Mouse (Mus musculus): Measurements from ENCODE around the gene Kat6b. TPM values are rescaled to one million over a fixed set of nuclear protein-coding genes. Genes with fewer than 3 reads are reported as not detected.

Gene Kat6b
- total RNA-seq, 1 experiment from 2014 or later: 57.7 TPM

DNA sequence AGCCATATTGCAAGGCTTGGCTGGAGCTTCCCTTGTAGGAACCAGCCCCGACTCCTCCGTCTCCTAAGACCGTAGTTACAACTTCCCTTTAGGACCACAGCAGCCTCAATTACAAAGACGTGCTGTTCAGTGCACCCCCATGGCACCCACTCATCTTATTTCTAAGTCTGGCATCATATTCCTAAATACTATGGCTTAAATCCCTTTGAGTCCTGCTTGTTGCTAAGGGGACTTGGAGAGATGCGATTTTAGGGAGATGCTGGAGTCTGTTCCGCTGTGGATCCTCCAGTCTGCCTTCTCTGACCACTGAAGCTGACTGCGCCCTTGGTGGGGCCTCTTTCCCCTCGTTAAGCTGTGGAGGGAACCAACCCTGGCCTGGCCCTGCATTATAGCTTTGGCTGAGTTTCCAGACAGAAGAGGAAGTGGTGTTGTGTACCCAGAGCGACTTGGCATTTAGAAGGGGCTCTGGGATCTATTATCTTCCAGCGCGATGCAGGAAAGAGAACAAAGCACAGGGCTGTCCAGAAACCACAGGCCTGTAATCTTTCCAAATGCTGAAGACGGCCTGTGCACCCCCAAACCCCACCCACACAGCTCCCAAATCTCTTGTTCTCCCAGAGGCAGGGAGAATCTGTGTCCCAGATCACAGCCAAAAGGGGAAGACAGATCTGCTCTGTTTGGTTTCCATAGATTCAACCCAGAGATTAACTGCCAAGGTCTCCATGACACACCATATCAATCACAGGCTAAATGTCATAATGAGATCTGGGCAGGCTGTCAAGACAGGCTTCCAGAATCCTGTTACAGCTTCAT lies 225.7 kb downstream of the Kat6b start:
- DNase-seq: no peak

DNA sequence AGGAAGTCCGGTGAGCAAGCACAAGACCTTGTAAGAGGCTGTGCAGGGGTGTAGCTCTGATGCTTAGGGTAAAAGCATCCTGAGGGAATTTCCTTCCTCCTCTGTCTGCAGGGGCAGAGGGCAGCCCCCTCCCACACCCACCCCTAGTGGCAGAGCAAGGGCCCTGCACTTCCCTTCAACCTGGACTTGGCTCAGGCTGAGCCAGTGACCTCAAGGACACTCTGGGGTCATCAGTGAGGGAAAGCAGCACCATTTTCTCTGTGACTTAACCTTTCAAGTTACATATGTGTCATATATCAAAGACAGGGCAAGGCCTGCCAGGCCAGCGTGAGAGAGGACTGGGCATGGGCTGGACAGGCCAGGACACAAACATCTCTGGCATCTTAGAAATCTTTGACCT lies 228.3 kb downstream of the Kat6b start:
- DNase-seq: peak; percentile 38

- DNase-seq: no peak
Measured at GRCm38 (mm10) chr14:21711231-21711630, 230.0 kb downstream of the Kat6b start.

DNA sequence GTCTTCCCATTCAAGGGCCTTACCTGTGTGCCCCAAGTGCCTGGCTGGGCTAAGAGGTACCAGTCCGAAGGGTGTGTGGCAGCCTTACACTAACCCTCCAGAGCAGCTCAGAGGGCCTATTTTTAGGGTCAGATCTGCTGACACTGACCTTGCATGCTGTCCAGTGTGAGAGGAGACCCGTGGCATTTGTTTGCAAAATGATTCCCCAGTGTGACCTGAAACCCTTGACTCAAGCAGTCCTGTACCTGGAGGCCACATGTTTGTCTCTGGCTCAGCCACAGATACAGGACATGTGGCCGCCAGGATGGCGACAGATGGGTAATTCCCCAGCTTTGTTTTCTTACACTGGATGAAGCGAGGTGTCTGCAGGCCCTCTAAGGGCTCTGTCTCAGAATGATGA lies 233.3 kb downstream of the Kat6b start, which contains the start of gene Dupd1:
Gene Dupd1, minus strand, starts transcription at position 91 of the 400 bp plus-strand sequence.
- no peak for DNase-seq

DNA sequence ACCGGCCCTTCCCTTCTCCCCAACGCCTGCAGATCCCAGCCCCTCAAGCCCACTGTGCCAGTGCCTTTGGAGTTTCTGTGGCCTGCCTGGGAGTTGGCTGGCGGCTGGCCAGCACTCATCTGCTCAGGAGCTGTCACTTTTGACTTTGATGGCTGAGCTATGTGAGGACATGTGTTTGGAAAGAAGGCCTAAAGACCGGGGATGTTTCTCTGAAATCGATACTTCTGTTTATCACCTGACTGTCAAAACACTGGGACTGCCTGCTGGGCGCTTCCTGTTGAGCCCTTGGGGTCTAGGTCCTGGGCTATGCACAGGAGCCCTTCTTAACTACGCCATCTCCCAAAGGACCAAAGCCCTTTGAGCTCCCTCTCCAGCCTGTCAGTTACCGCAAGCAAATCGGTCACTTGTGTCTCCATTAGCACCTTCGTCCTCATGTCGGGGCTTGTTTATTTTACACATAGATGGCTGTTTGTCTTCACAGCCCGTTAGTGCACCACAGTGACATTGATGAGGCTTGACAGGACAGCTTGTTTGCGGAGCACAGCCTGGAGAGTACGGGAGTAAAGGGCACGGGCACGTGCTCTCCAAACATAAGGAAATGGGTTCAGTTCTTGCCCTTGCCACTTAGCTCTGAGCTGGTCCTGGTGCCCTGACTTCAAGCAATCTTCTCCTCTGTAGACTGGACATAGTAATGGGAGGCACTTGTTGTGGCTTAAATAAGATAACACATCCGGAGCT lies 238.6 kb downstream of the Kat6b start:
- no peak for DNase-seq

GRCm38 (mm10) chr14:21720430-21721205 lies 239.4 kb downstream of the Kat6b start:
- DNase-seq: no peak

Other genes starting within 250 kb of the Kat6b start
- gene Dupd1, start 233.1 kb downstream of the Kat6b start, total RNA-seq (2021): 0.76 TPM in 1 of 2 replicates, not detected in the other

All from adrenal gland, postnatal 25 days (tissue).